Mouse (Mus musculus): ENCODE data around the gene Filip1l.

The Filip1l gene

DNA sequence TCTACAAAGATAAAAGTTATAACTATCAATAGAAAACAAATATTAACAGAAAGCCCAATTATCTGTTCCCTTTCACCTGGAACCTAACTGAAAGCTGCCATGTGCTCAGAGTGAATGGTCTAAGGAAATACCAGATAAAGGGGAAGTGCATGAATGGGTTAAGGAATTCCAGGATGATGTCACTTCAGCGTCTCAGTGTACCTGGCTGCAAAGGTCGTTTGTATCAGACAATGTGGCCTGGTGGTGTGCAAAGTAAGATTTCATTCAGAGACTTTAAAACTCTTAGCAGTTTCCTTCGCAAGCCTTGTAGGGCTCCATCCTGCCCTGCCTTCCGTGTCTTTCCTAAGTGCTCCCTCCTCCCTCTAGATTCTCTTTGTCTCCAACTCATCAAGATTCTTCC, 80.3 kb downstream of the Filip1l start:
- no peak for DNase-seq (ENCODE audit: low spot score in 2 of 2)

DNA sequence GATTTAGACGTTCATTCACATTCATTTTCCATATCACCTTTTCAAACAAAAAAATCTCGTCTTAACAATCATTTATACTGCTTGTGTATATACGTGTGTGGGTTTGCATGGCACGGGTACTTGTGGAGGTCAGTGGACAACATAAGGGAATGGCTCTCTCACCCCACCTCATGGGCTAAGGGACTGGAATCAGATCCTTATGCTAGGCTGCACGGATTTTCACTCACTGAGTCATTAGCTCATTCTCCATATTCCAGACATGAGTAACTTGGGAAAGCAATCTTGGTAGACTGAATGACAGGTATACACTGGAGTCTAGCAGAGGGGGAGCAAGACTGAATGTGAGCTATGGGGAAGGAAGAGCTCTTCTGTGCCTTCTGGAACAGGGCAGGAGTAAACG, 80.8 kb downstream of the Filip1l start:
- no peak for DNase-seq (ENCODE audit: low spot score in 2 of 2)

DNA sequence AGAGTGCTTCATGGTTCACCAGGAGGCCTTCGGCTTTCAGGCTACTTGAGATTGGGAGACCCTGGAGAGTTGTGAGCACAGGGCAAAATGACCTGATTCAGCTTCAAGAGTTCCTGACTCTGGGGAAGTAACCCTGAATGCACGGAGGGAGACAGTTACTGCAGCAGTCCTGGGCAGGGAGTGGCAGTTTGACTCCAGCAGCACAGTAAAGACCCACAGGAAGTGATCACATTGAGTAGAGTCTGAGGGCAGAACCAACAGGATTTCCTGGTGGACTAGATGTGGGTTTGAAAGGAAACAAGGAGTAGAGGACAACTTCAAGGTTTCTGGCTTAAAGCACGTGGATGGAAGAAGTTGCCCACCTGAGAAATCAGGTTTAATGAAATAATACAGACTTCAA, 81.7 kb downstream of the Filip1l start:
- DNase-seq (ENCODE audit: low spot score in 2 of 2), result no peak

DNA sequence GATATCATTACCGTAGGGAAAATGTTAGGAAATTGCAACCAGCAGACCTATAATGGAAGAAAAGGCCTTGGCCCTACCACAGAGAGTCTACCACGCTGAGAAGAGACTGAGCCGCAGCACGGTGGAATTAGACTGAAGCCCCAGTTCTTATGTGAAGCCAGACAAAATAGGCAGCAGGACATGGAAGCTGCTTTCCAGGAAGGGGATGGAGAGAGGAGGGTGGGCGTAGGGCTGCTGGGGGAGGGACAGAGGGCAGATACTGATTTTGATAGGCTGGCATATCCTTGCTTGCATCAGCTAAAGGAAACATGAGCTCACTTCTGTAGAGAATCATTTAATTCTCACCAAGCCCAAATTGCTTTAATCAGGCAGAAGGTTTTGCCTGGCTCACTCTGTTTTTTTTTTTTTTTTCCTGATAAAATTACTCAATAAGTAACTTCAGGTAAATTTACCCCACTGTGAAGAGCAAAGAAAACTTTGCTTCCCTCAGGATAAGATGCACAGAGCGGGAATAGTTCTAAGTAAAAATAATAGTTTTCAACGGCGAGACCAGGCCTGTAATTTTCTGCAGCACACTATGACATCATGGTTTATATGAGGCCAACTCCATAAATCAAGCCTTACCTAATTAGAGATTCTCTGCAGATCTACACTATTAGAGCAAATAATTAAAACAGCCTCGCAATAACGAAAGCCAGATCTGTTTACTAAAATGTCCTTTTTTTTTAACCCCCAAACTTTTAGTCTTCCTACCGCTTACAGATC, 84.8 kb downstream of the Filip1l start:
- no peak for DNase-seq (ENCODE audit: low spot score in 2 of 2)

DNA sequence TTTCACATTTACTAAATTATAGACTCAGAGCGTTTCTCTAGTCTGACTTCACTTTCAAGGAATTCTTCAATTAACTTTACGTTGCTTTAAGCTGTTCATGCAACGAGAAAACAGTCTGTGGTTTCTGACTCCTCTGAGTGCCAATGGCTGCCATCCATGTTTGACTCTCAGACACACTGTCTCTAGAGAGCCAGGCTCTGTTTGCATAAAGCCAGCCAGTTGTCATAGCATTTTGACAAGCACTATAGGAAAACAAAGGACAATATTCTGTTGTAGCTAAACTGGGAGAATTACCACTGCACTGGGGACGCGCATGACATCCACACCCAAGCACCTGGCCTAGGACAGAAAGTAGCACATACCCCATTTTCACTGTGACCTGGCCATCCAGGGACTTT, 85.4 kb downstream of the Filip1l start:
- DNase-seq (ENCODE audit: low spot score in 2 of 2), result no peak

DNA sequence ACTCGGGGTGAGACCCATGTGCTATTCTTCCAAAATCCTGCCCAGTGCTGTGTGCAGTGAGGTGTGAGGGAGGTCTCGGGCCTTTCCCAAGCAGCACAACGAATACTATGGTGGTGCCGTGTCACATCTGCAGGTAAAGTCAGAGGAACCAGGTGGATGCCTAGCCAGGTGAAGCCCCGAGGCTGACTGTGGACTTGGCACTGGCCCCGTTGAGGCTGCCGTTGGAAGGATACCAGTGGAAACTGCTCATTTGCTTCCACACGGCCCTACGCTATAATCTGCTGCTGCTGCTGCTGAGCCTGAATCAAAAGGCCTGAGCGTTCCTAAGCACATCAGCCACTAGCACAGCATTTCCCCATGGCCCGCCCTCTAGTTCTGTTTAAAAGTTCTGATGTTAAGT, 86.3 kb downstream of the Filip1l start:
- no peak for DNase-seq (ENCODE audit: low spot score in 2 of 2)

DNA sequence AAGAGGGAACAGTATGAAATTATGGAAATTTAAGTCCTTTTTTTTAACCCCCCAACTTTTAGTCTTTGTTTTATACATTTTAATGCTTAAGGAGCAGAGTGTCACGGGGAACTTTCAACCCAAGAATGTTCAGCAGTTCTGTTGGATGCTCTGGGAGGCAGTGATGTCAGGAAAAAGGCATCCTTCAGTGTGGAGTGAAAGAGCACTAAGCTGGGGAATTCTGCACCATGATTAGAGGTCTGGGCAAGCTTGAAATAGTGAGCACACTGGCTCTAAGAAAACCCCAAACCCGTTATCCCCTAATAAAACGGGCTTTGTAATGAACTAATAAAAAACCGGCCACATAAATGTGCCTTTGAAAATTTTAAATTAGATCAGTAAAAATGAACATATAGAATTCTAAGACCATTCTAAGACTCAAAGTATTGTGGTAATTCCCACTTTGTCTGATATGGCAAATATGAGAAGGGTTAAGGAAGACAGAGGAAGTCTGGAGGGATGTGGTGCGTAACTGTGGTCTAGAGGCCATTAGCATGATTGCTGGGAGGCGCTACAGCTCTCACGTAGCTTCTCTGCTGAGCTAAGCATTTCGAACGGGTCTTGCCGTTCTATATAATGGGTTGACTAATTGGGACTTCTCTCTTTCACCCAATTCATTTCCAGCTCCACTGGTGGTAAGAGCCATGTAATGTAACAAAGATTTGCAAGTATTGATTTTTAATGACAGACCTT, 88.0 kb downstream of the Filip1l start:
- DNase-seq (ENCODE audit: low spot score in 2 of 2), result no peak

DNA sequence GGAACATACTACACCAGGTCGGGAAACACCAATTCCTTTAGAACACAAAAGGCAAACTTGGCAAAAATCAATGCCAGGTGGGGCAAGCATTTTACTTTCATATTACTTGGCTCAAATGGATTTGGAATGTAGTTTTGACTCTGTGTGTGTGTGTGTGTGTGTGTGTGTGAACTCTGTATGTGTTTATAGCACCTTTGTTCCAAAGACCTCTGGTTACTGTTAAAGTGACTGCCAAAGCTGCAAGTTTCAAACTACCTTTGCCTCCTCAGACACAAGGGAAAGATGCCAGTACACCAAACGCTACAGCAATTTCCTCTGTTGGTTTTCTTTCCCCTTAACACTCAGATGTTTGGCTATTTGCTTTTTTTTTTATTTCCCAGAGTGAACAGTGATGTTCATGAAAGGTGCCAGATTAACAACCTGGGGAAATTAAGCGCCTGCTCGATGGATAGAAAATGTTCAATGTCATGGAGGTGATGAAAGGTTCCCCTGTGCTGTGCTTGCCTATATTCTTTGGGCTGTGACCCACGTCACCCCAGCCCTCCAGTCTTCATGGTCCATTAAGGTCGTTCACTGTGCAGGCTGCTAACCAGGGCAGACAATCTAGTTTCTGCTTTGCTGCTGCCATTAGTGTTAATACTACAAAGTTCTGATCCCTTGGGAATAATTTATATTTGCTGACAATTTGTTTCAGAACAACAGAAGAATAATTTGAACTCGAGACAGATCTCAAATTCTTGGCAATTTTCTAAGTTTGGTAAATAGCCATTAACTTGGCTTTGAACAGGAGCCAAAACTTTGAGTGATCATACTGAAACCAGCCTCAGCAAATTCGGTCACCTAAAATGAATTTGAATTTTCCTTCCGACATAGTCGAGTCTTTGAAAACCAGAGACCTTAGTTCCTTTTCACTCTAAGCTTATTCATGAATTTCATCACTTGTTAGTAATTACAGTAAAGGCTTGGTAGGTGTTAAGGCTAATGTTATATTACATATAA, 92.5 kb downstream of the Filip1l start:
- DNase-seq (ENCODE audit: low spot score in 2 of 2), result no peak

DNA sequence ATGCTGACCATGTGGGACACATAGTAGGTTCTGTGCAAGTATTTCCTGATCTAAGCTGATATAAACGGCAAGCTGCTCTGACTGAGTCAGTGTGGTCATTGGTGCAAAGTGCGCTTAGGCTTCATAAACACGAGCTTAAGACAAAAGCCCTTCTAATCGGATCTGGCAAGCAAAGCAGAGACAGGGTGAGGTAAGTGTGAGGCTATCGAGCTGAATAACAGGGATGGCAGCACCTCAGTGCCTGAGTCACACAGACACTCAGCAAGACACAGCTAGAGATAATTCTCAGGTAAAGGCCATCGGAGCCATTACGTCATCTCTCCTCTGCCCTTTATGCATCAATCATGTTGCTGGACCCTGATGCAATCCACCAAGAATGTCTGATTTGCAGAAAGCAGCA, 100.1 kb downstream of the Filip1l start:
- no peak for DNase-seq (ENCODE audit: low spot score in 2 of 2)

DNA sequence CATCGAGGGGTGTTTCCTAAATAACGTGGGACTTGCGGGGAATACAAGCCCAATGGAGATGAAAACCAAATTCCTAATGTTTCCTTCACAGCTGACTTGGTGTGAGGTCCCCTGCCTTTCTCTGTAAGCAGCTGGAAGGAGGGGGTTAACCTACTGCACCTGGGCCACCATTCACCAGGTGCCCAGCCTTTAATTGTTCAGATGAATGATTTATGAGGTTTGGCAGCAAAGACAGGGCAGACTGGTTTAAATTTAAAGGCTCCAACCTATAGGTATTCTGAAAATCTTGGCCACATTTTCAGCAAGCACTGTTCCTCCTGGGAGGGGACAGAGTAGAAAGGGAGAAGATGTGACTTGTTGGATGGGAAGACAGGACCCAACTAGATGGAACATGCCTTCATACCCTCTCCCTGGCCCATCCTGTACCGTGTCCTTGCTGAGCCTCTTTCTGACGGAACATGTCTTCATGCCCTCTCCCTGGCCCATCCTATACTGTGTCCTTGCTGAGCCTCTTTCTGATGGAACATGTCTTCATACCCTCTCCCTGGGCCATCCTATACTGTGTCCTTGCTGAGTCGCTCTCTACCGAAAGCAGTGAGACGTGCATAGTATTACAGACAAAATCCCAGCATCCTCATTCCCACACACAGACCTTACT, 101.3 kb downstream of the Filip1l start:
- DNase-seq (ENCODE audit: low spot score in 2 of 2), result no peak

DNA sequence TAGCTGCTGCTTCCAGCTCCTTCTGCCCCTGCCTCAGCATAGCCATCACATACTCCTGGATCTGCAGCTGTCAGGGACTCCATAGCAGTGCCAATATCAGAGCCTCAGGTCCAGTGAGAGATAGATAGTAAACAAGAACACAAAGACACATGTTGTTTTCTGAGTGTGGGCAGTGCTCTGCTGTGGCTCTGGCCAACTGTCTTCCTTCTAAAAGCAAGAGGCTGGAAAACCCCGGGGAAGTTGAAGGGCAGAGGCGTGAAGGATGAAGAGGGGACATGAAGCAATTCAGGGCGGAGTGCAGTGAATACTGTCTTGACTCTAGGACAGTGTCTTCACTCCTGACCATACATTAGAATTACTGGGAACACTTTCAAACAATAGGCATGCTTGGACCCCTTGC, 102.7 kb downstream of the Filip1l start:
- no peak for DNase-seq (ENCODE audit: low spot score in 2 of 2)

DNA sequence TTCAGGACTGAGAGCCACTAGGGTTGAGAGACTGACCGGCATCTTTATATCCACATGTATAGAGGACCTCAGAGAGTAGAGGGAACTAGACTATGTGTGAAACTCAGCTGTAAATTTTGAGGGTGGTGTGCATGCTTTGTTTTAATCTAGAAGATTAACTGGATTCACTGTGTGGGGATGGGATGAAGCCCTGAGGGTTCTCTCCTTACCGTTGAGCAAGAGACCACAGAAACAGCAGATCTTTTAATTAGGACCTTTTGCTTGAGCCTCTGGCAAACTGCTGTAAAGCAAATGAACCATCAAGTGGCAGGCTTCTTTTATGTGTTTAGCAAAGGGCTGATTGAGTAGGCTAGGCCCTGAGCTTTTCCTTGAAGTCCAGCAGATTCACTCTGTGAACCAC, 103.1 kb downstream of the Filip1l start:
- DNase-seq (ENCODE audit: low spot score in 2 of 2), result no peak

DNA sequence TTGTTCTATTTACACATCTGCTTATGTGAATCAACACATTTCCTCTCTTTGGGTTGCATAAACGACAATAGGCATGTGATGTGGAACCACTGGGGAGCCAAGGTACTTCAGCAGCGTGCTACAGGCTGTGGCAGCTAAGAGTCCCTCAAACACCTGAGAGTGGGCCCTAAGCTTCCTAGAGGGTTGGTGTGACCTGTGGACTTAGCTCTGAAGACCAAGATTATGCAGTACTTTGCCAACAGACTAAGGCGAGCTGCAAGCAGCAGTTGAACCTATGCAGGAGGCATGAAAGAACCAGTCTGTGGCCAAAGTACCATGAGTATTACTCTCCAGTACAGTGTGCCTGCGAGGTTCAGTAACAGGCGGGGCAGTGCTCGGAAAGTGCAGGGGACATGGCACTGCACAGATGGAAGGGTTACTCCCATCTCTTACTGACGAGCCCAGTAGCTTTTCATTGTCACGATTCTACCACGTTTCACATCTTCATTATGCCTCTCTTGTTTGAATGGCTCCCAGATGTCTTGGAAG, 112.6 kb downstream of the Filip1l start:
- no peak for DNase-seq (ENCODE audit: low spot score in 2 of 2)

DNA sequence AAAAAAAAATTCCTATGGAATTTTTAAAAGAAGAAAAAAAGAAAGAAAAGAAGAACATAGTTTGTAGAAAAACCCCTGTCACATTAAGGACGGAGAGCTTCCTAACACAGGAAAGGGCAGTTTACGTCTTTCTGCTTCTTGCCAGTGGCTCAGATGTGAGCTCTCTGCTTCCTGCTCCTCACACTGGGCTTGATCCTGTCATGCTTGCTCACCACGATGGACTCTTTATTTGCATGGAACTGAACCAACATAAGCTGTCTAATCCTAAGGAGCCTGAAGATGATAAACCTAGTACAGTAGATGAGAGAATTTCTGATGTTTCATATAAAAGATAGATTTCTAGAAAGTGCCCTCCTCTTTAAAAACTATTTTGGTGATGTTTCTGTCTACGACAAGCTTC, 116.4 kb downstream of the Filip1l start:
- no peak for DNase-seq (ENCODE audit: low spot score in 2 of 2)

DNA sequence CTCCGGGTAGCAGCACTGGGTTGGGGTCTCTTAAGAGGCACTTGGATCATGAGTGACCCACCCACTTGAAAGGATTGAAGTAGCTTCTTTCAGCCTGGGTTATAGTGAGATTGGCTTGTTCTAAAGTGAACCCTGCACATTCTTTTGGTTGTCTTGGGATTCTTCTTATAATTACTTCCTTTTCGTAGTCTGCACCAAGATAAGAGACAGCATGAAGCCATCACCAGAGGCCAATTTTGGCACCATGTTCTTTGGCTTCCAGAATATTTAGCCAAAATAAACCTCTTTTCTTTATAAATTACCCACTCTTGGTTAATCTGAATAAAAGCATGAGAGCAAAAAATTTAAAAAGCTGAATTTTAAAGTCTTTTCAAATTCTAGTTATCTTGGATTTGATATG, 117.0 kb downstream of the Filip1l start:
- DNase-seq (ENCODE audit: low spot score in 2 of 2), result no peak

DNA sequence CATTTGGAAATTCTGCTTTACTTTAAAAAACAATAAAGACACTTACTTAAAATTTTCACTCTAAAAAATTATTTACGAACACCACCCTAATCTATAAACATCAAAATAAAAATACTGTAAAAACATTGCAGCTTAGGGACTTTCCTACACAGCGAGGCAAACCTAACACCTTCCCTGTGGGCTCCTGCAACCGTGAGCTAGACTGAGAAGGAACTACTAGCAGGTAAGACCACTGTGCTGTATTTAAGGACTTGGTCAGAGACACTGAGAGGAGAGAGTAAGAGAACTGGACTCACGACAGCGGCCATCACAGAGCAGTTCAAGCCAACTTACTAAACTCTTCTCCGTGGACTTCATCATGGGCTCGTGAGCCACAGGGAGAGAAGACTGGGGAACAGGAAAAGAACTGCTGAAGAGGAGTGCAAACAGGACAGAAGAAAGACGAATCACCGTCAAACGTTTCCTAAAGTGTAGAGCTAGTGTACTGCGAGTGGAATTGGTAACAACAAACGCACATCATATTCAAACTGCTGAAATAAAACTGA, 117.5 kb downstream of the Filip1l start:
- no peak for DNase-seq (ENCODE audit: low spot score in 2 of 2)

DNA sequence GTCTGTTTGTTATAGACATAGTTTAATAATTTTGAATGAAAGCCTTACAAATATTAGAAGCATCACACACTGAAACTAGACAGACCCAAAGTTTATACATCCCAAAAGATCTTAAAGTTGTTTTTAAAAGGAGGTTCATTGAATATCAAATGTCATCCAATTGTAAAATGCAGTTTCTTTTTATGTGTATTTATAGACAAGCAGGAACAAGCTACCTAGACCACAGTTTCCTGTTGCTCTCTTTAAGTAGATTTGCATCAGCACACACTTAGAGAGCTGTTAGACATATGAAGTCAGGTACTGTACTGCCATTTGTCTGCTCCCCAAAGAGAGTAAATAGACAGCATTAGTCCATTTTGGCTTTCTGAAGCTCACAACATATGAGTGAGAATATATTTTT, 118.2 kb downstream of the Filip1l start:
- no peak for DNase-seq (ENCODE audit: low spot score in 2 of 2)

DNA sequence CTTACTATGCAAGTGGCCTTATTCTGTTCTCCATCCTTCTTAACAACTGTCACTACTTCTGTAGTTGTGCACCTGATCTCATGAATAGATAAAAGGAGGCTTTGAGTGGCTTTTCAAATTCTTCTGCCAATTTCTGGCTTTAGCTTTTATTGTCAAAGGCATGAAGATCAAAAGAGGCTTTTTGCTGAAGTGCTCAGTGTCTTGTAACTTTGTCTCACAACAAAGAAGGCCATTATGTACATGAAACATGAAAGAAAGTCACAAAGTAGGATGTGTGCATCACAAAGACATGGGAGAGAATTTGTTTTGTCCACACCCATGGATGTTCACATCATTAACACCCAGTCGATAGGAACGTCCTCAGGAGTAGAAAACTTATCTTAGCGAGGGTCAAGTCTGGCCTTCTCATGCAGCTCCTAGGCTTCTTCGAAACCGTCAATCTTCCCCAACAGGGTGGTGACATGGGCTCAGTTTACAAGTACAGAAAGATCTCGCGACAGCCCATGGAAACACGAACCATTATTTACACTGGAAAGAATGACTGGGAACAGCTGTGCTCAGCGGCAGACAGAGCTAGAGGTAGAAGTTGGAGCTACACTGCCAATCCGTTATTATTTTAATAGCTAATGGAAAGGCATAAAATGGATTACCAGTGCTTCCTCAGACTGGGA, 120.7 kb downstream of the Filip1l start:
- DNase-seq (ENCODE audit: low spot score in 2 of 2), result no peak

DNA sequence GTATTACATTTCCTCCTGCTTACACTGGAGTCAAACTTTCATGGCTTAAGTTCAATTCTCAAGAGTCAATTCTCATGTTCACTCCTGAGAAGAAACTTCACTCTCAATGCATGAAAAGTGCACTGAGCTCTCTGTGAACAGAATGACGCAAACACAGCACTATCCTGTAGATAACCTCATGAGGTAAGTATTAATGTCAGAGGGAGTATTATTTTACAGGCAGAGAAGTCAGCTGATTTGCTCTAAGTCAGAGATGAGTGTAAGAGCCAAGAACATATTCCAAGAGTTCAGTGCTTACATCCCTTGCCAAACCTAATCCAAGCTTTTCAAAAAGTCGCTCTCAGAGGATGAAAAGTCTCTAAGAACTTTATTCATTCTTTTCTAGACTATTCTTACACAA, 125.6 kb downstream of the Filip1l start:
- no peak for DNase-seq (ENCODE audit: low spot score in 2 of 2)

DNA sequence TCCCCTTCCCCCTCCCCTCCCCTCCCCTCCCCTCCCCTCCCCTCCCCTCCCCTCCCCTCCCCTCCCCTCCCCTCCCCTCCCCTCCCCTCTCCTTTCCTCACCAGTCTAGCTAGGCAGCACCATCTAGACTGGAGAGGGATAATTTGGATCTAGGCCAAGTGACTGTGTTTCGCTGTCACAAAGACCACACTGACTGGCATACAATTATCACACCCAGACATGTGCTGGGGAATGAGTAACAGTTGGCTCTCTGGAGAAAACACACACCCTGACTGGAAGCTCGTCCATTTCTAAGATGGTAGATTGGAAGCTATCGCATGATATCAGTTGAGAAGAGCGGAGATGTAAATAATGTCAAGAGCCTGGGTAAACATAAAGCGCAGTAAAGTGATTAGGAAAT, 126.9 kb downstream of the Filip1l start:
- no peak for DNase-seq (ENCODE audit: low spot score in 2 of 2)

DNA sequence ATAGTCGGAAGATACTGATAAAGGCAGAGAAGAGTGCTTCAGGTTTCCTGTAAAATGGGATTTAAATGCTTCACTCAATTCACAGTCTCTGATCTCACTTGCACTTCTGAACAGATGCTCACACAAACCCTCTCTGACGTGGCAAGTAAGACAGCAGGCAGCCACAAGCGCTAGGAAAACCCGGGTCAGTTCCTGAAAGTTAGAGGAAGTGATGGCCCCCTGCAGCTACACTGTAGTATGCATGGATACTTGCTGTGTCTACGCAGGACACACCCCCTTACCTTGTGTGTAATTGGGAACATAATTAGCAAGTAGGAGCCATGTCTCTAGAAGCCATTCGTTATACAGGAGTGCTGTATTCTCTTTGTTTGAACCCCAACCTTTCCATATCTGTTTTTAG, 129.4 kb downstream of the Filip1l start:
- no peak for DNase-seq (ENCODE audit: low spot score in 2 of 2)
